Mouse (Mus musculus): ENCODE results near the gene Fes.

Fes gene

DNA sequence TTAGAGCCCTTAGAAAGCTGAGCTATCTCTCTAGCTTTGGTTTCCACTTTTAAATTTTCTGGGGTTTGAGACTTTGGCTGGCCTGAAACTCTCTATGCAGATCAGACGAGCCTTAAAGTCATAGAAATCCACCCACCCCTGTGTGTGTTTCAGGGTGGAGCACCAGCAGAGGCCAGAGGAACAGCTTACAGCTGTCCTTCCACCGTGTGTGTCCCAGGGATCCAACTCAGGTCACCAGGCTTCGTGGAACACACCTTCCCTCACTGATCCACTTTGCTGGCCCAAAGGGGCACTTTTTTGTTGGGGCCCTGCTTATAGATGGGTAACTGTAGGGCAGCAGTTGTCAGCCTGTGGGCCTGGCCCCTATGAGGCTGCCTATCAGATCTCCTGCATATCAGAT, 13.5 kb downstream of the Fes start:
- no peak for DNase-seq

DNA sequence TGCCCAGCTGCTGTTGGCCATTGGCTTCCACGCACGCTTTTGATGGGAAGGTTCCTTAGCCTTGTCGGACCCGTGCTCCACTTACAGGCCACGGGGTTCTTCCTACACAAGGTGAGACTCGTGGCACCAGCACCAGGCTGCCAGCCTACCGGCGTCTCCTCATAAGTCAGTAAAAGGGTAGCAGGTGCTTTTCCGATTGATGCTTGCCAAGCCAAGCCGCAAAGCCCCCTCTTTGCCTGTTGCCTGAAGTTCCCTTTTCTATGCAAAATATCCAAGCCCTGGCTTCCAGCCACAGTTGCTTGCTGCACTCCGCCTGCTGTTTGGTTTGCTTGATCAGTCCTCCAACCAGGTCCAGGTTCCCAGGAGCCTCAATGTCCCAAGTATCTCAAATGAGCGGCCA, 13.9 kb downstream of the Fes start:
- DNase-seq = no peak

DNA sequence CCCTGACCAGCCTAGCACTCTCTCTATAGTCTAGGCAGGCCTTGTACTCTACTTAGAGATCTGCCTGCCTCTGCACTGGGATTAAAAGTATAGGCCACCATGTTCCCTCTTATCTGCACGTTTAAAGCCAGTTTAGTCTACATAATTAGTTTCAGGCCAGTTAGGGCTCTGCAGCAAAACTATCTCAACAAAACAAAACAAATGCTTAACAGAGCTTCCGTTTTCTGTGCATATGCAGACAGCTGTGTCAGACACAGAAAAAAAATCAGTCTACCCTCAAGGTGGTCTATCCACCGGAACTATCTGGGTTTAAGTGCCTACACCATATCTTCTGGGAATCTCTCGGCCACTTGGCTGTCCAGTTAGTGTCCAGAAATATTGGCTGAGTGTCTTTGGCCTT, 14.4 kb downstream of the Fes start:
- DNase-seq = no peak

DNA sequence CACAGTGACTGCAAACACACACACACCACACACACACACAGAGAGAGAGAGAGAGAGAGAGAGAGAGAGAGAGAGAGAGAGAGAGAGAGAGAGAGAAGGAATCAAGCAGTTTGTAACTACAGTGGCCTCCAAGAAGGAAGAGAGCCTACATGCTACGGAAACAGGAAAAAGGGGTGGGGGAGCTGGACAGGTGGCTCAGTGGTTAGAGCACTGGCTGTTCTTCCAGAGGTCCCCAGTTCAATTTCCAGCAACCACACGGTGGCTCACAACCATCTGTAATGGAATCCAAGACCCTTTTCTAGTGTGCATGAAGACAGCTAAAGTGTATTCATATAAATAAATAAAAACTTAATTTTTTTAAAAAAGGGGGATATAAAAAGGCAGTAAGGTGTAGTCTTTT, 15.1 kb downstream of the Fes start:
- DNase-seq = no peak

DNA sequence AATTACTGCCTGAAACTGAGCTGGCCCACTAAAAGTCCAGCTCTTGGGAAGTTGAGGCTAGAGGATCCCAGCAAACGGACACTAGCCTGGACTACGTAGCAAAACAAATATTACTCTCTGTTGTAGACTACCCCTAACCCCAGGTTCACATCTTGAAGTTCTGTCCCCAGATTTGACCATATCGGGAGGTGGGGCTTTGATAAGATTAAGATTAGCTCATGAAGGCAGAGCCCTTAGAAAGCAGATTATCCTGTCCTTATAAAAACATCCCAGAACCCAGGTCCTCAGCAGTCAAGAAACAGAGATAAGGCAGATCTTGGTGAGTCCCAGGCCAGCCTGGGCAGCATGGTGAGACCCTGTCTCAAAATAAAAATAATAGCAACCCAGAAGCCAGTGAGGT, 15.6 kb downstream of the Fes start:
- no peak for DNase-seq

DNA sequence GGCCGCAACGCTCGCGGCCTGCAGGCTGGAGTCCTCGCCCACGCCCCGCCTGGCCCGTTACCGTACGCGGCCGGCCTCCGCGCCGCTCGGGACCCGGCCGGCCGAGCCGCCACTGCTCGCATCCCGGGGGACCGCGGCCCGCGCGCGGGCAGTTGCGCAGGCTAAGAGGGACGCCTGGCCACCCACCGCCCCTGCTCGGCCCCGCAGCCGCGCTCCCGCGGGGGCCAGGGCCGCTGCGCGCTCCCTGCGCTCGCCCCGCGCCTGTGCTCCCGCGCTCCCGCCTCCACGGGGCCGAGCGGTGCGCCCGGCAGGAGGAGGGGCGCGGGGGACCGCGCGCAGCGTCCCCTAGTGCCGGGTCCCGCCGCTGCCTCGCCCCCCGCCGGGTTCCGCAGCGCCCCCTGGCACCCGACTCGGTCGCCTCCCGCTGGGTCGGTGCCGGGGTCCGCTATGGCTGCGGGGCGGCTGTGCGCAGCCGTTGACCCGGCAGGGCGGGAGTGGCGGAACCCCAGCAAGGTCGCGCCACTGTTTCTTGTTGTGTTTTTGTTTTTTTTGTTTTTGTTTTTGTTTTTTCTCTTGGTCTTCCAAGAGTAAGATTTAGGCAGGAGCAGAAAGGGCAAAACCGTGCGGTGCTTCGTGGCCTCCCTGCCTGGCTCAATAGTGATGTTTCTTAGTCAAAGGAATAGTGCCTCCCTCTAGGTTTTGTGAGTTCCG, 16.6 kb downstream of the Fes start, which contains the start of gene Man2a2:
TSS of gene Man2a2 (minus strand) at position 335 of the 711 bp plus-strand sequence.
- DNase-seq = peak; percentile 52 to 59

DNA sequence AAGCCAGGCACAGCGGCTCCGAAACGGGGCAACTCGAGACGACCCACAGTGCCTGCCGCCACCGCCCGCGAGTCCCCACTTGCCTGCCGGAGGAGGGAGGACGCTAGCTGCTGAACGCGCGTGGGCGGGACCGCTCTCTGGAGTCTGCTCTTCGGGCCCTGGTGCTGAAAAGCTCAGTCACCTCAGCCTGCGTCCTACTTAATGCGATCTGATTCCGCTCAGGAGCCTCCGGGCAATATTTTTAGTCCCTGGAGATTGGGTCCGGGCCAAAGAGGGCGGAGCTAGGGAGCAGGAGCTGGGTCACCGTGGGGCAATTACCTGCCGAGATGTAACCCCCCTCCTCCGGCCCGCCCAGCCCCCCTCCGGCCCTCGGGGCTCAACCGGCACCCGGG, 17.1 kb downstream of the Fes start:
- DNase-seq = peak; percentile 80 to 82

DNA sequence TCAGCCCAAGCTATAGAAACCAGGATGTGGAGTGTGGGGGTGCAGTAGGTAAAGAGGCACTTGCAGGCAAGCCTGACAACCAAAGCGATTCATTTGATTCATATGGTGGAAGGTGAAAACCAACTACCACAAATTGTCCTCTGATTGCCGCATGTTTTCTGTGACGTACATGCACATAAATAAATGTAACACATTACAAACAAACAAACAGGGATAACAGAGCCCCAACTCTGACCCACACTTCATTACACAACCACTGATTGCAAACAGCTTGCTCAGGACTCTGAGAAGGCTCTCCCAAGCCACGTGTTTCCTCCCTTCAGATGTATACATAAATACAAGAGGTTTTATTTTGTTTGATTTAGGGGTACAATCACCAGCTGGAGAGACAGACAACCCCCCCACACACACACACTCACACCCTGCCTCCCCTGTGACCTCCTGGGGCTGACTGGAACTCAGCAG, 17.7 kb downstream of the Fes start:
- no peak for DNase-seq

DNA sequence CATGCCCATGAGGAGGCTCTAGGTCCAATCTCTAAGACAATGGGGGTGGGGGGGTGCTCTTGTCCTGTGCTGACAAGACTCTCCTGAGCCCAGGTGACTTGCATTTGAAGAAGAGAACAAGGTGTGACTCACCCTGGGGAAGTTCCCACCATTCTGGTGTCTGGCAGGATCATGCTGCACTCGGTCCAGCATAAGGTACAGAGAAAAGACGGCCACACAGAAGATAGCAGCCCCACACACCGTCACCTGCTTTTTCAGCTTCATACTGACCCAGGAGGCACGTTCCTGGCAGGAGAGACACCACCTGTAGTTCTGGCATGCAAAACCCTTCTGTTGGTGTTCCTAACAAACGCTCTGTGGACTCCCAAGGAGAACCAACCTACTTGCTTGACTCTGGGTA, 18.3 kb downstream of the Fes start:
- no peak for DNase-seq

DNA sequence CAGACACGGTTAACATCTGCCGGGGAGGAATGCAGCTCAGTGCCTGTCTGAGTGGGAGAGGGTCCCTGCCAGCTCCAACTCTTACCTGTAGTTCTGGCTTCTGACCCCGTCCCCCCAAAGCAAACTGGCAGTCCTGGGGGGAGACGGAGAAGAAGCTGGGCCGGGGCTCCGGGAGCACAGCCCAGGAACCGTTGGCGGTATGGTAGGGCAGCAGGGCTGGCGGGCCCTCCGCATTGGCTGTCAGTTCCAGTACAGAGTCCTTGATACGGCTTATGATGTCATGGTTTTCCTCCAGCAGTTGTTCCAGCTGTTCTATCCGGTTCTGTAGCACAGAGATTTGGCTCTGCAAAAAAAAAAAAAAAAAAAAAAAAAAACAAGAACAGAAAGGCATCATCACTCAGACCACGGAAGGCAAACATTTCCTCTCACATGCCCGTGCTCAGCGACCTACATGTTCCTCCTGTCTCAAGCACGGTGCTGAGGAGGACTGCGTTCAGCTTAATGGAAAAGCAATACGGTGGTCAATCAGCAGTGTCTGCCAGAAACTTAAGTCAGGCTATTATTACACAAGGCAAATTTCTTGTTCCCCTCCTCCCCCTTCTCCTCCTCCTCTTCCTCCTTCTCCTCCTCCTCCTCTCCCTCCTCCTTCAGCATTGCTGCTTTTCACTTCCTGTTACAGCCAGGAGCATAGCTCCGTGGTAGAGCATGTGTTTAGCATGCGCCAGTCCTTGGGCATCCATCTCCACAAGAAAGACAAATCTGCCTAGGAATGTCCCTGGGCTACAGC, 18.9 kb downstream of the Fes start:
- no peak for DNase-seq

DNA sequence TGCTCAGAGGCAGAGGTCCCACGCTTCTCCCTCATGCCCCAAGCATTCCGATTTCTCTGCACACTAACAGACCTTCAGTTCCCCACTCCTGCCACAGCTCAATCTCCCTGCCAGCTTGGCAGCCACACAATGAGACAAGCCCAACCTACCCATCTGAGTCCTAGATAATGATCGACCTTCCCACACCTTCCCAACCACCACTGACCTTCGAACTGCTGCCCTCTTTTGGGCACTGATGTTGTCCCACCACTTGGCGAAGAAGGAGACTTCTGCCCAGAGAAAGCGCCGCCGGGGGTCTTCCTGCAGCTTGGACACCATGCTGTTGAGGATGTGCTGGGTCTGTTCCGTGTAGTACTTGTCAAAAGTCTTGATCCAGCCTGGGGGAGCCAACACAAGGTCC, 19.7 kb downstream of the Fes start:
- no peak for DNase-seq

DNA sequence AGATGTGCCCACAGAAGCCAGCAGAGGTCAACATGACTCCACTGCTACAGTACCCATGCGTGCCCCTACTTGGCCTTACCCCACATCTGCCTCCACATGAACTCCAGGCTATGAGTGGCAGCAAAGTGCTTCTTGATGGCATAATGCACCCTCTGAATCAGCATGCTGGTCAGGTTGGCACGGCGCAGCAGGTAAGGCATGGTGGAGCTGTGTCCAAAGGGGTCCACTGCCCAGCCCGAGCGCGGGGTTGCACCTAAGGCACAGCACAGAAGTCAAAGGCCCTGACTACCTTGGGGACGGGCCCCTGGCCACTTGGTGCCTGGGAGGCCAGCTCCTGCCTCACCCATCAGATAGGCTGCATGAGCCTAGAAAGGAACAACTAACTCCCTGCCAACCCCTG, 20.5 kb downstream of the Fes start:
- DNase-seq = no peak

DNA sequence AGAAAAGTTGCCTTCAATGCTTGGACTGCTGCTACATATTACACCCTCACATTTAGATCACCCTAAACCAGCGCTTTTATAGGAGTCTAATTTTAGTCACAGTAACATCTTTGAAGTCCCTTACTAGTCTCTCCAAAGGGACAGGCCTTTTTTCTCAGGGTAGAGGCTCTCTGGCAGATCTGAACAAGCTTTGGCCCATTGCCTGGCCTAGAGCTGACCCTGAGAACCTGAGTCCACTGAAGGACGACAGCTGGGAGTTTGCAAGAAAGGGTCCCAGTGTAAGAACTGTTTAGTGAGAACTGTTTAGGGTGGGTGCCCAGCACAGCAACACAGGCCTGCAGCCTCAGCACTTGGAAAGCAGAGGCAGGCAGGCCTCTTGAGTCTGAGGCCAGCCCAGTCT, 22.0 kb downstream of the Fes start:
- no peak for DNase-seq

DNA sequence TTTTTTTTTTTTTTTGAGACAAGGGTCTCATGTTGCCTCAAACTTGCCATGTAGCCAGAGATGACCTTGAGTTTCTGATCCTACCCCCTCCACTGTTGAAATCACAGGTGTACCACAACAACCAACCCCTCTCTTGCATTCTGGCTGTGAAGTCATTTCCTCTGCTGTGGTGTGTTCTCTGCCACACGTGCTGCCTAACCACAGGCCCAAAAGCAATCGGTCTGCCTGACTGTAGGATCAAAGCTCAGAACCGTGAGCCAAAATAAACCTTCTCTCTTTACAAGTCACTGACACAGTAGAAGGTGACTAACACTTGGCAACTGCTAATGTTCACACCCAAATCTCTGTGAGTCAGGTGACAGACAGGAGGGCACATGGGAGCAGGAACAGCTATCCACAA, 27.3 kb downstream of the Fes start:
- DNase-seq = no peak

DNA sequence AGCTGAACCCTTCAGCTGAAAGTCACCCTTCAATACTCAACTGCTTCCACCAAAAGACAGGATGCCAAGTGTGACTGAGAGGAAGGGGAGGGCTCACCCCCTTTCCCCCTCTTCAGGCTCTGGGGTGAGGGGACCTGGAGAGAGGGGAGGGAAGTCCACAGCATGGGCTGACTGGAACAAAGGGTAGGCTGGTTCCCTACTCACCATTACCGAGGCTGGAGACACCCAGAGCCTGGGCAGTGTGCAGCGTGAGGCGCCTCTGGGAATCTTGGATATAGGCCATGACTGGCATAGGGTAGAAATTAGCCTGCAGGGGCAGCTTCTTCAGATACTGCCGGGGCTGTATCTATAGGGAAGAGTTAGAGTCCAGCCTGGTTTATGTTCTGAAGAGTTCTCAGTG, 29.7 kb downstream of the Fes start:
- DNase-seq = no peak

DNA sequence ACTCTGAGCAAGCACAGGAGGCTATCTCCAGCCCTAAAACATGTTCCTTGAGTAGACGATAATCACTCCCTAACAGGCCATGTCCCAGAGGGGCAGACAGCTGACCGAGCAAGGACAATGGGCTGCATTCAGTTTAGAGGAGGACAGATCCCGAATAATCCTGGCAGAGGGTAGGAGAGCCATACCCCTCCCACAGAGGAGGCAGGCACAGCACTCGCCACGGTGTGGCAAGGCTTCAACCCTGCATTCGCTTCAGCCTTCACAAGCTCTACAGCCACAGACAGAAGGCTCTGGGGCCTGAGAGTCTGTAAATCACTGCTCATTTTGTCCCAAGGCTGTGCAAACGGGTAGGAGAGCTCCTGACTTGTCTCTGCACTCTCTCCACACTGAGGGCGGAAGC, 30.6 kb downstream of the Fes start:
- DNase-seq = no peak

DNA sequence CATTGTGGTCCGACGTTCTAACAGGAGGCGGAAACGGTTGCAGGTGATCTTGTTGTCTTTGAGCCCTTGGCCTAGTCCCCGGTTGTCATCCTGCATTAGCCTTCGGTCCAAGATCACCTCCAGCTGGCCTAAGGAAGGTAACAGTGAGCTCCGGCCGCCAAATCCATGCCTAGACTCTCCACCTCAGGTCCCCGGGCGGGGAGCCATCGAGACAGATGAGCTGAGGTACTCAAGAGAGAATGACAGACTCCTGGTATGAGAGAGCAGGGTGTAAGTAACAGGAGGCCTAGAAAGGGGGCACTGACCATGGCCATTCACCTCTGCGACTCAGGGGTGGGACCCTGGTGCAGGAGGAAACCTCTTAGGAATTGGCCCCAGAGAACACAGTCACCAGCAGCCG, 31.4 kb downstream of the Fes start:
- DNase-seq = no peak

DNA sequence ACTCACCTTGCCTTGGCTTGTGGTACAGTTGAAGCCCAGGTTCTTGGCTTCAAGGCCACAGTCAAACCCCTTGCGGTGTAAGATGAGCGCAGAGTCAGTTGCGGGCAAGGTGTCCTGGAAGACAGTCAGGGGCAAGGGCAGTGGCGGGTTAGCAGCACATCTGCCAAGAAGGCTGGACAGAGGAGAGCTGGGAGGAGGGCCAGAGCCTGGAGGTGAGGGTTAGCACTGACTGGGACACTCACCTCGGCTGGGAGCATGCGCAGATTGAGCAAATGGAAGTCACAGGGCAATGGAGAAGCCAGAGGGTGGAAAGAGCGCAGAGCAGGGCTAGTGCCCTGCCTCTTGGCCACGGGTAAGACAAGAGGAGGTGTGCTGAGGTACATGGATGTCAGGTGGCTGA, 34.8 kb downstream of the Fes start:
- no peak for DNase-seq

DNA sequence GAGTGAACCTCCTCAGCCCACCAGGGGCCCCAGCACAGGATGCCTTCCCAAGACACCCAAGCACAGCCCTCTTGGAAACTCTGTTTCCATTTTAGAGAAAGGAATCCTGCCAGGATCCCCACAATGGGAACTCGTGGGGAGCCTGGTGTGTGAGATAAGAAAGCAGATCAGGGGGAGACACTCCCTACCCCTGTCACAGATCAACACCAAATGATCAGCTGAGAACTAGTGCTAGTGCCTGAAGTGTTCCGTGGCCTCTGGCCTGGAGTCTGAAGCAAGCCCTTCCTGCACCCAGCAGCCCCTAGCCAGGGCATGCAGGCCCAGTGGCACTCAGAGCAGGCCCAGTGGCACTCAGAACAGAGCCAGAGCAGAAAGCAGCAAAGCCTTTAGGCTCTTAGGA, 36.9 kb downstream of the Fes start:
- no peak for DNase-seq

DNA sequence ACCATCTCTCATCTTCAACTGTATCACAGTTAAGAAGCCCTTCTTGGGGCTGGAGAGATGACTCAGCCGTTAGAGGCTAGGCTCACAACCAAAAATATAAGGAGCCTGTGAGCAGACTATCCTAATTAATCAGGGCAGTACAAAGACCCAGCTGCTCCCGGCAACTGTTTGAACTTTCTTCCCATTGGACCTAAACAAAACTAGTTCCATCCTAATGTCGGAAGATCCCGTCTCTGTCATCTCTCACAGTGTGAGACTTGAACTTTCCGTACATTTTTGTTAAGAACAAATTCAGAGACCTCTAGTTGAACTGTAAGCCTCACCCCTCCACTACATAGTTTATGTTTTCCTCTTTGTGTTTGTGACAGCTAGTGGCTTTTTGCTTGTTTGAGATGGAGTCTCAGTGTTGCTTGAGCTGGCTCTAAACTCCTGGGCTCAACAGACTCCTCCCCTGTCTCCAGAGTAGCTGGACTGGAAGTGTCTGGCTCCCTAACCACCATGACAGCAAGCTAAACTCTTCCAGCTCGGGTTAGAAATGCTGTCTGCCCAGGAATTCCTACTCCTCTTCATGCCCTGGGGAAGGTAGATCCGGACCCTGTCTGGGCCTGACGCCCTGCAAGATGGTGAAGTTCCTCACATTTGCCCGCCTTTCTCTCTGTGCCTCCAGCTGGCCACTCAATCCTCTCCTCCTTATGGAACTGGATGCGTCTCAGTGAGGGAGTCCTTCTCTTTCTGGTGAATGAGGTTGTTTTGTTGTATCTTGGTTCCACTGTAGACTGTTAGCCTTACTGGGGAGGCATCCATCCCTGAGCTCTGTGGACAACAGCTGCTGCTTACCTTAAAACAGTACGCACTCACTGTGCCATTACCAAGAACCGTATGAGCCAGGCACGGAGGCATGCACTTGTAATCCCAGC, 39.8 kb downstream of the Fes start:
- DNase-seq = no peak

DNA sequence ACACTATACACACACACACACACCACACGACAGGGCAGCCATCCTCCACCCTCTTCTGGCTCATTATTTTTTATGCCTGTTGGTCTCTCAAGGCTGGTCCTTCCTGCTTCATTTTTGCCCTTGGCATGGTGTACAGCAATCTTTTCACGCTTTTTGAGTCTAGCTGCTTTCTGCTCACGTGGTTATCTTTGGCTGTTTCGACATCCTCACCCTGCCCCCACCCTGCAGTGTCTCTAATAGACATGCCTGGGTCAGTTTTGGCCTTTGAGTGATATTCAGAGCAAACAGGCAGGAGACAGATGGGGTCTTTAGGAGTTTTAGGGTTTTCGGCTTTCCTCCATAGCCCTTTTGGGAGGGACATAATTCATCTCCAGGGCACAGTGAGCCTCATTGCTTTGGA, 40.9 kb downstream of the Fes start:
- no peak for DNase-seq

DNA sequence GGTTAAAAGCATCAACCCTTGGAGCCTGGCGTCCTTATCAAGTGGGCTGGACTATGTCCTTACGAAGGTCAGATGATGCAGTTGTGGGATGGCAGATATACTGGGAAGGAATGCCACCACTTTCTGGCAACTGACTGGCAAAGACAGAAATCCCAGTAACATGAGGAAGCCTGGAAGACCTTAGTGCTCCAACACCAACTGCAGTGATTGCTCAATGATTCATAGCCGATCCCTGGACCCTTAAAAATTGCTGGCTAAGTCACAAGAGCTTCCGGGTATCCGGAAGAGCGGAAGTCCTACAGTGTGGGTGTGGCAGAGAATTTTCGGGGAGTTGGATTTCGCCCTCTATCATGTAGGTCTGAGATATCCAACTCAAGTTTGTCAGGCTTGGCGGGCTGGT, 41.6 kb downstream of the Fes start:
- no peak for DNase-seq

DNA sequence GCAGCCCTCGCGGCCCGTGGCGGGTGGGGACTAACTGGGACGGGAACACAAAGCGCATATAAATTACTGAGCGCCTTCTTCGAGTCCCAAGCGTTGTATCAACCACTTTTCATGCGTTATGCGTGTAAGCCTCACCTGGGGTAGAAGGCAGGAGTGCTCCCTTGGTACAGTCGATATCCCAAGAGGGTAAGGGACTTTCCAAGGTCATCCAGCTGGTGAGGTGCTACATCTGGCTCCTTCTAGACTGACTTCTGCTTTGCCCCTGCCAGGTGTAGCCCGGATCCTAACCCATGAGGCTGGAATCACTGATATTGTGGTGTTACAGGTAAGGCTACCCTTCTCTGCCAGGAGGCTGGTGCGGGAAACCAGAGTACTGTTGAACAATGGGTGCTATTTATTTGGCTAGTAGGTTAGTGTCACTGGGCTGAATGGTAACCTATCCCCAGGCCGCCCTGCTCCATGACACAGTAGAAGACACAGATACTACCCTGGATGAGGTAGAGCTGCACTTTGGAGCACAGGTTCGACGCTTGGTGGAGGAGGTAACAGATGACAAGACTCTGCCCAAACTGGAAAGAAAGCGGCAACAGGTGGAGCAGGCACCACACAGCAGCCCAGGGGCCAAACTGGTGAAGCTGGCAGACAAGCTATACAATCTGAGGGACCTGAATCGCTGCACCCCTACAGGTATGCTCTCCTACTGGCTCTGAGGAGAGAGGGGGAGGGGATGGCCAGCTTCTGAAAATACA, 44.3 kb downstream of the Fes start:
- DNase-seq = no peak
